Mouse (Mus musculus) frontal cortex, postnatal 36 days (tissue): ENCODE data around the gene Usp9y.

ENCODE experiments used
- DNase-seq, 2 experiments: peaks; one replicate each; pipeline ENCODE4 v3.0.0; 2022; ENCODE audit warnings: low spot score in 2 of 2

Usp9y gene

DNA sequence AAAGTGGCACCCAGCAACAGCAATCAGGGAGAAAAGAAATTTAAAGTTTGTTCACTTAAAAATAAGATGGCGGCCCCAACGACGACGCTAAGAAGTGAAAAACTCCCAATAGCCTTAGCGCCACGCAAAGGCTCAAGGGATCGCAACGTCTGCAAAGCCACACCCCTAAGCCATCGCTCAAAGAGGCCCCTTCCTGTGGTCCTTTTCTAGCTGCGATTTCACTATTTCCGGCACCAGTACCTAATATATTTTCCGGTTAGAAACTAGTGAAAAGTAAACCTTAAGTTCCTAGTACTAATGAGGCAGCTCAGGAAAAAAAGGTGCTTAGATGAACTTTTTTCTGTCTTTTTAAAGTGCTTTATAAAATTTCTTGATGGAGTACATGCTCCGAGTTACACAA is at the start of gene Usp9y:
TSS of gene Usp9y (minus strand) at position 101 of the 400 bp plus-strand sequence.
- DNase-seq, result no peak

DNA sequence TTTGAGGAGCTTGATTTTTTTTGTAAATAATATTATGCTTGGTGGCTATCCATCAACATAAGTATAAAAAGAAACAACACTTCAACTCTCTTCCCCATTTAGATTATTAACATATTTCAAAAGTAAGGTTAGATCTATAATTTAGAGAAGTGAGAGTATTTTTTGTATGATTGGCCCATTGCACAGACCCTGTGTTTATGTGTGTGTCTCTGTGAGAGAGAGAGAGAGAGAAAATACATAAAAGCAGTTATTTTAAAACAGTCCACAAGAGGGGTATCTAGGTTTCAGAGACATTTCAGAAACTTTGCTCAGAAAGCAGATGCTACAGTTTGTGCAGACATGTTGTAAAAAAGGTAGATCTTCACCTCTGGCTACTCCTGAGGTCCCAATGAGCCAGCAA is 165.9 kb downstream of the Usp9y start:
- DNase-seq, result no peak

GRCm38 (mm10) chrY:1286171-1286795 is 173.3 kb downstream of the Usp9y start, which contains the start of gene Ddx3y:
Ddx3y (minus strand) TSS chrY:1286629.
- DNase-seq, result peak in 1 of 2 experiments; percentile 83

- DNase-seq, result peak in 1 of 2 experiments; percentile 26
Observed at GRCm38 (mm10) chrY:1285735-1286134, 173.8 kb downstream of the Usp9y start.
